Mouse (Mus musculus) Patski (cell line): ENCODE measurements around the gene Cass4. TPM values are rescaled to one million over a fixed set of nuclear protein-coding genes. Genes with fewer than 3 reads are reported as not detected.

ENCODE experiments used
- ATAC-seq: fragments of 100-300 bp; one replicate; pipeline ENCODE4 v1.8.0; 2021
- CTCF ChIA-PET: fragments of 350-600 bp; sonication (Branson Sonifier 250); formaldehyde crosslinking; loops from one replicate; lab custom pipeline; 2022; ENCODE audit warnings: inconsistent platforms; lab: Charles Lee
- POLR2A ChIA-PET: fragments of 350-600 bp; sonication (Branson Sonifier 250); formaldehyde crosslinking; loops from one replicate; lab custom pipeline; 2022; ENCODE audit warnings: antibody characterized with exemption, inconsistent platforms; lab: Charles Lee
- DNase-seq: peaks from one replicate; pipeline ENCODE4 v3.0.0-alpha.2; 2011; ENCODE audit warnings: low read depth, low spot score
- H3K27me3 ChIP-seq: fragments of 371-371 bp; one replicate; pipeline ENCODE4 v1.5.1; 2021
- CTCF ChIP-seq: fragments of 100-300 bp; IDR thresholded peaks from one replicate; pipeline ENCODE4 v1.5.1; 2021
- in situ Hi-C: fragments of 300-500 bp; cut with MboI; formaldehyde crosslinking; loops from 3 replicates; pipeline ENCODE4 v1.11.1; 2018; ENCODE audit warnings: low pct_unique_long_range_greater_than_20kb, mixed read lengths
- polyA plus RNA-seq: library from polyadenylated mRNA; unstranded; gene quantifications from one replicate; pipeline ENCODE4 v1.2.3, GENCODE M21; 2021

The Cass4 gene
- polyA plus RNA-seq, 1 experiment from 2014 or later: not detected

- ATAC-seq (peak; percentile 68), DNase-seq (no peak)
- in situ Hi-C loops: loop anchor here (5.0 to 25.0 kb wide), 3 partner anchors 299 to 609 kb away; no protein-coding TSS in a partner anchor
- ChIA-PET POLR2A (no interaction called here), CTCF (interaction anchor here (0.6 to 1.6 kb wide), 8 partner anchors 11 to 612 kb away, joined by 3 to 5 read pairs (median 3); no protein-coding TSS in a partner anchor)
- TF ChIP-seq CTCF: peak; percentile 73
- no peaks in the 10 kb centered on the region for H3K27me3 ChIP-seq
Observed at GRCm38 (mm10) chr2:172477860-172478259, 84.3 kb downstream of the Cass4 start.

GRCm38 (mm10) chr2:172480296-172480695 is 86.7 kb downstream of the Cass4 start:
- ChIA-PET POLR2A (no interaction called here), CTCF (no interaction called here)
- TF ChIP-seq CTCF: no peak
- no peak for ATAC-seq
- no peak for DNase-seq
- in situ Hi-C loops: loop anchor here (10.0 to 25.0 kb wide), 2 partner anchors 275 to 607 kb away; no protein-coding TSS in a partner anchor
- no peaks in the 10 kb centered on the region for H3K27me3 ChIP-seq

- no peaks in the 10 kb centered on the region for H3K27me3 ChIP-seq
- ATAC-seq (no peak), DNase-seq (no peak)
- no peak for TF ChIP-seq CTCF
- in situ Hi-C loops: loop anchor here (10.0 to 25.0 kb wide), 2 partner anchors 273 to 605 kb away; no protein-coding TSS in a partner anchor
- ChIA-PET CTCF (interaction anchor here (1.2 kb wide), 1 partner anchor 276 kb away, joined by 3 read pairs; no protein-coding TSS in a partner anchor), POLR2A (no interaction called here)
Observed at GRCm38 (mm10) chr2:172481654-172482385, 88.2 kb downstream of the Cass4 start.

Other genes with a start within 250 kb of the Cass4 start
- gene Mc3r, start 145.3 kb upstream of the Cass4 start, polyA plus RNA-seq: not detected
- gene Fam210b, start 48.2 kb upstream of the Cass4 start, polyA plus RNA-seq: 15.2 TPM
- 40.7 TPM for gene Aurka, start 23.3 kb upstream of the Cass4 start, polyA plus RNA-seq
- 34.6 TPM for gene Cstf1, start 23.1 kb upstream of the Cass4 start, polyA plus RNA-seq
- 76.4 TPM for gene Rtf2, start 46.8 kb downstream of the Cass4 start, polyA plus RNA-seq
- 0.06 TPM for gene Gcnt7, start 64.8 kb downstream of the Cass4 start, polyA plus RNA-seq
- 0.12 TPM for gene Fam209, start 78.7 kb downstream of the Cass4 start, polyA plus RNA-seq
- 0.03 TPM for gene Tfap2c, start 155.8 kb downstream of the Cass4 start, polyA plus RNA-seq